Mouse (Mus musculus) spleen, postnatal 10 days (tissue): ENCODE measurements around the gene Gm49342.
"Not testable (repeated sequence)": the region's sequence is repeated elsewhere in the genome, so short reads cannot be mapped to it uniquely, and the experiment has no call there.

Source experiments
- DNase-seq, 2 experiments: peaks; one replicate each; pipeline ENCODE4 v3.0.0; 2021 to 2022; ENCODE audit warnings: low spot score in 2 of 2

The Gm49342 gene

GRCm38 (mm10) chr14:50943932-50944667 lies at the start of gene Gm49342:
Gene Gm49342, plus strand, starts transcription at chr14:50944517.
- DNase-seq = peak; percentile 95 to 98

GRCm38 (mm10) chr14:50895407-50895806 lies 48.9 kb upstream of the Gm49342 start:
- no peak for DNase-seq

- no peak for DNase-seq
Observed at GRCm38 (mm10) chr14:50895985-50896746, 48.2 kb upstream of the Gm49342 start.

- DNase-seq = no peak
Observed at GRCm38 (mm10) chr14:50896747-50897373, 47.5 kb upstream of the Gm49342 start.

GRCm38 (mm10) chr14:50897374-50897765 lies 46.9 kb upstream of the Gm49342 start, which contains the start of gene Klhl33:
Gene Klhl33, minus strand, starts transcription at chr14:50897507.
- no peak for DNase-seq

GRCm38 (mm10) chr14:50897992-50898391 lies 46.3 kb upstream of the Gm49342 start:
- DNase-seq = not testable (repeated sequence)

GRCm38 (mm10) chr14:50903973-50904827 lies 40.1 kb upstream of the Gm49342 start:
- DNase-seq = peak in 1 of 2 experiments; percentile 34

GRCm38 (mm10) chr14:50904828-50905129 lies 39.5 kb upstream of the Gm49342 start:
- no peak for DNase-seq

- DNase-seq = not testable (repeated sequence)
Observed at GRCm38 (mm10) chr14:50905327-50905726, 39.0 kb upstream of the Gm49342 start.

- DNase-seq = no peak
Observed at GRCm38 (mm10) chr14:50908126-50908525, 36.2 kb upstream of the Gm49342 start.

GRCm38 (mm10) chr14:50911356-50911755 lies 33.0 kb upstream of the Gm49342 start:
- no peak for DNase-seq

- DNase-seq = not testable (repeated sequence)
Observed at GRCm38 (mm10) chr14:50923437-50923836, 20.9 kb upstream of the Gm49342 start.

GRCm38 (mm10) chr14:50924281-50925064 lies 19.8 kb upstream of the Gm49342 start, which contains the start of the genes Osgep and Apex1:
Gene Osgep, minus strand, starts transcription at chr14:50924893.
Gene Apex1, plus strand, starts transcription at chr14:50924968.
- DNase-seq = peak; percentile 96 to 97

- DNase-seq = no peak
Observed at GRCm38 (mm10) chr14:50925111-50925920, 19.0 kb upstream of the Gm49342 start.

GRCm38 (mm10) chr14:50927366-50927765 lies 17.0 kb upstream of the Gm49342 start:
- no peak for DNase-seq

- DNase-seq = no peak
Observed at GRCm38 (mm10) chr14:50929951-50930350, 14.4 kb upstream of the Gm49342 start.

GRCm38 (mm10) chr14:50930377-50930753 lies 14.0 kb upstream of the Gm49342 start:
- peak in 1 of 2 experiments; percentile 82 for DNase-seq

GRCm38 (mm10) chr14:50930754-50931492 lies 13.4 kb upstream of the Gm49342 start, which contains the start of the genes Pip4p1 and Pnp:
Gene Pip4p1, minus strand, starts transcription at chr14:50930856.
Gene Pnp, plus strand, starts transcription at chr14:50931082.
- peak; percentile 99 to 100 for DNase-seq

GRCm38 (mm10) chr14:50931493-50932020 lies 12.8 kb upstream of the Gm49342 start:
- DNase-seq = peak in 1 of 2 experiments; percentile 28
